Mouse (Mus musculus) kidney, adult 8-10 months (tissue): Measurements from ENCODE around the gene Gmppb.
"Not testable (repeated sequence)": the region's sequence is repeated elsewhere in the genome, so short reads cannot be mapped to it uniquely, and the experiment has no call there.

Experiments
- DNase-seq, 2 experiments: peaks; one replicate each; pipeline ENCODE4 v3.0.0; 2022

The Gmppb gene

GRCm38 (mm10) chr9:108049016-108049455 lies at the start of gene Gmppb:
Gene Gmppb, plus strand, starts transcription at chr9:108049242.
- peak; percentile 97 for DNase-seq

- peak; percentile 100 for DNase-seq
Measured at GRCm38 (mm10) chr9:108001922-108002770, 46.9 kb upstream of the Gmppb start, which contains the start of gene Ip6k1. Gene Ip6k1, plus strand, starts transcription at chr9:108002501.

DNA sequence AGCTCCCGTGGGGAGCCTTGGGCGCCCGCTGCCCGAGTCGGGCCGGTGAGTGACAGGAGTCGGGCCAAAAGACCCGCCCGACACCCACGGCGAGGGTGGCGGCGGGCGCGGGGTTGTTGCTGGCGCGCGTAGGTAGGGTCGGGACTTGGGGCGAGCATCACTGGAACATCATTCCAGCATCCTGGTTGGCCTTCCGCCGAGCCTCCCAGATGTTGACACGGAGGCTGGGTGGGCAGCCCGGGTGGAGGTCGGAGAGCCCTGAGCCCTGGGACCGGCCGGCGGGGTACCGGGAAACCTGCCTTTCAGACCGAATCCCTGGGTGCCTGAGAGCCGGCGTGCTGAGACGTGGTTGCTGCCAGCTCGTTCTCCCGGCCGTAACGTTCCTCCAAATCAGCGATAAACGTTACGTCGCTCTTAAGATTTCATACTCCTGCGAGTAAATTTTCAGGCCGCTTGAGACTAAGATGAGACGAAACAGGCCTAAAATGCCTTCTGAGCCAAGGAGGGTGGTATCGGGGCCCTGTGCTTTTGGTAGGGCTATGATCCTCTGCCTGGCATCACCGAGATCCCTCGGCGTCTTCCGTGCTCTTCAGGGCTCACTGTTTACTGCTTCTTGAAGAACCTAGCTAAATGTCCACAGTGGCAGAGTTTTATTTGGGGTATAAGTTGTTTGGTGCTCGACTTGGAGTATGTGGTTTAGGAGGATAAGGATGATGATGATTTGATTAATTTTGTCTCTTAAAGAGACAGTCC lies 46.1 kb upstream of the Gmppb start:
- no peak for DNase-seq

DNA sequence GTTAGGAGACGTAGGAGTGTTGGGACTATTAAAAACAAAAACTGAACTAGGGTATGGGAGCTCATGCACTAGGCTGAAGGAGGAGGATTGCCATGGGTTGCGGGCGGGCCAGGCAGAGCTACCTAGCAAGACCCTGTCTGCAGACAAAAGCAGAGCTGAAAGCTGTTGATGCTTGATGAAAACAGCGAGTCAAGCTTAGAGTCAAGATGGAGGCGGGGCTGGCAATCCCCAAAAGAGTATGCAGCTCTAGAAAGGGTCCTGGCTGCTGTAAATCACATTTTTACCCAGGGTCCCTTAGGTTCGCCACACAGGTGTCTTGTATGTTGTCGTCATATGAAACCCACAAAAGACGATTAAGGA lies 45.5 kb upstream of the Gmppb start:
- DNase-seq, result no peak

DNA sequence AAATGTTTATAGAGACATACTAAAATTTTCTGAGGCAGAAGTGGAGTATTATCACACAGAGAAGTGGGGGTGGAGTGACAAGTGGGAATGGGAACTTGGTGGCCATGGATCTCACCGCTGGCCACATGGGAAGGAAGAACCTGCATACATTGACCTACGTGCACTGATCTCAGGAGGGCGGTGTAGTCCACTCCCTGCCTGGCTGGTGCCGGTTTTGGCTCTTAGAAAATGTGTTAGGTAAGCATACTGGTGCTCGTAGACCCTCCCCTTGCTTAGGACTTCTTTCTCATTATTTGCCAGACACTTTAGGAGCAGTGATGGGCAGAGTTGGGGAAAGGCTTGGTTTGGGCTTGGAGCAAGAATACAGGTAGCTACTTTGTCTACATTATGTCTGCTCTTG lies 41.0 kb upstream of the Gmppb start:
- no peak for DNase-seq

DNA sequence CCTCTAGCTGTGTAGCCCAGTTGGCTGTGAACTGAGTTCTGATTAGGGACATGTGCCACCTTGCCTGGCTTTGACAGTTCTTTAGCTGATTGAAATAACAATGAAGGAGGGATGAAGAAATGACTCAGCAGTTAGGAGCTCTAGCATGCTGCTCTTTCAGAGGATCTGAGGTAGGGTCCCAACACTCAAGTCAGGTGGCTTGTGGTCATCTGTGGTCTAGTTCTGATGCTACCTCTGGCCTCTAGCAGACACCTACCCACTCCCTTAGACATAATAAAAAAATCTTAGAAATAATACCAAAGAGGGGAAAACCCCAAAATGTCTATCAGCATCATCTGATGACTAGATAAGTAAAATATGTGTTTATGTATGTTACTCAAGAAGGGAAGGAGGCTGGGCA lies 38.7 kb upstream of the Gmppb start:
- DNase-seq, result no peak

GRCm38 (mm10) chr9:108013577-108013976 lies 35.5 kb upstream of the Gmppb start:
- DNase-seq, result not testable (repeated sequence)

DNA sequence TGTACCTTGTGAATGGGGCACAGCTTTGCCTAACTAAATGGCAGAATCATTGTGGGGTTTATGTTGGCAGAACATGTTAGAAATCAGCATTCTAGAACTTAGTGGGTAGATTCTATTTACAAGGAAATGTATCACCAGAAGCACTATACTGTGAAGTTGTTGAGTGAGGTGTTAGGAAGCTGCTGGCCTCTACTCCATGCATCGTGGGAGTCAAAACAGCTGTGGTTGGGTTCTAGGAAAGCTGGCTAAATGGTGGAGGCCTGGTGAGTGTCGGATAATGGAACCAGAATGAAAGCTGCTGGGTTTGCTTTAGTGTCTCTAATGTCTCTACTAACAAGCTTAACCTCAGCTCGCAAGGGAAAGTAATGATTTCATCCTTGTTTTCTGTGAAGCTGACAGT lies 31.9 kb upstream of the Gmppb start:
- no peak for DNase-seq

DNA sequence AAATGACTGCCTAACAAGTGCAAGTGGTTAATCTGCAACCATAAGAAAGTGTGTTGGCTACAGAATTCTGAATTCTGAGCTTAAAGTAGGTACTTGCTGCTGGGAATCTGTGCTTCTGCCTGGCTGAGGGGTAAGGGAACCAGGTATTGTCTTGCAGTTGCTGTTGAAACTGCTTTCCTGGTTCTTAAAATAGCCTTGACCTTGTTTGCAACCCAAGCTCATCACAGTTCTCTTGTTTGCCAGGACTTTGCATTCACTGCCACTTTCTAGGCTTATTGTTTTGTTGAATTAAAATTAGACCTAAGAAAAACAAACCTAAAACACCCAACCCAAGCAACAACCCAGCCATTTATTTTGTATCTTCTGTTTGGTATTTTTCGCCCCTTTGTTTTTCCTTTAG lies 28.3 kb upstream of the Gmppb start:
- no peak for DNase-seq

DNA sequence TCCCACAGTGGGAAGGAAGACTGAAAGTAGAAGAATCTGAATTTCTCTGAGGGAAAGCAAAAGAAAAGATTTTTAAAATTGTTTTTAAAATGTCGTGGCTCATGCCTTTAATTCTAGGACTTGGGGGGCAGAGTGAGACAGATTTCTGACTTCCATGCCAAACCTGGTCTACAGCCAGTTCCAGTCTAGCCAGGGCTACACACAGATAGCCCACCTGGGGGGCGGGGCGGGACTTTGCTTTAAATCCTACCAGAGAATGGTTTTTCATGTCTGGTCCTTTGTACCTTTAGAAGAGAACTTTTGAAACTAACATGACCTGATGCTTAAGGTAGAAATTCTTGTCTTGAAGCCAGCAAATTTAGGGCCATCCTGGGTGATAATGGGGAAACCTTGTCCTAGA lies 25.8 kb upstream of the Gmppb start:
- DNase-seq, result no peak

DNA sequence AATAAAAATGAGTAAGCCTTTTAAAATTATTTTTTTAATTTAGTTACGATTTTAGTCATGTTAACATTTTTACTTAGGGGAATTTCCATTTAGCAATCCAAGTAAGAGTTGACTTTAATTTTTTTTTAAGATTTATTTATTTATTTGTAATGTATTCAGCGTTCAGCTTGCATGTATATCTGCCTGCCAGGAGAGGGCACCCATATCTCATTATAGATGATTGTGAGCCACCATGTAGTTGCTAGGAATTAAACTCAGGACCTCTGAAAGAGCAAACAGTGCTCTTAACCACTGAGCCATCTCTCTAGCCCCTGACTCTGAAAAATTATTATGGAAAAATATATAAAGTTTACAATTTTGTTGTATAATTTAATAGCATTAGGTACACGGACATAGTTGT lies 22.5 kb upstream of the Gmppb start:
- DNase-seq, result no peak

GRCm38 (mm10) chr9:108027867-108028266 lies 21.2 kb upstream of the Gmppb start:
- DNase-seq, result no peak

DNA sequence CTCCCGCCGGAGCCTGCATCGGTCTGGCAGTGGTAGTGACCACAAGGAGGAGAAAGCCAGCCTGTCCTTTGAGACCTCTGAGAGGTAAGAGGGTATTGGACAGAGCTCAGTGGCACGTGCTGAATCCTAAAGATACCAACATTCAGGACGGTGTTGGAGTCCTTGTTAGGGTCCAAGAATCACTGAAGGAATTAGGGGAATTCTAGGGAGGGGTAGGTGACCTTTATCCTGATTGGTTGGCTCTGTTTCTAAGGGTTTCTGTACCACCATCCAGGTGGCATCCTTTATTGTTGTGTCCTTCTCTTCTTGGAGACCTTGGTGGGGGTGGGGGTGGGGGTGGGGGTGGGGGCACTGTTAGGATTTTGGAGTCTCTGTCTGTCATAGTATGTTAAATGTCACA lies 16.9 kb upstream of the Gmppb start:
- no peak for DNase-seq

- no peak for DNase-seq
Measured at GRCm38 (mm10) chr9:108035331-108036156, 13.5 kb upstream of the Gmppb start.

- DNase-seq, result no peak
Measured at GRCm38 (mm10) chr9:108044751-108045492, 4.1 kb upstream of the Gmppb start.

DNA sequence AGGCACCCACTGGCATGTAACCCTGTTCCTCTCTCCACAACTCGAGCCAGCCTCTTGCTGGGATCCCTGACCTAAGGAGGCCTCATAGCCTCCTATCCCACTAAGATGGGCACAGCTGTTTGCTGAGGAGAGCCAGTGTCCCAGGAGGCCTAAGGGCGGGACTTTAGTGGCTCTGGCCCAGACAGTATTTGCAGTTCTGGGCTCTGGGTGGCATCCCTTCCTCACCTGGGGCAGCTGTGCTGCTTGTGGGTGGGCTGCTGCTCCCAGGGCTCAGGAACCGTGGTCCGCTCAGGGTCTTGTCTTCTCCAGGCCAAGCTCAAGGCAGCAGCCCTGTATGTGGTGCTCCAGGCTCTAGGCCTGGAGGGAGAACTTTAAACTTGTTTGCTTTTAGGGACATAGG lies 2.5 kb upstream of the Gmppb start:
- DNase-seq, result no peak

DNA sequence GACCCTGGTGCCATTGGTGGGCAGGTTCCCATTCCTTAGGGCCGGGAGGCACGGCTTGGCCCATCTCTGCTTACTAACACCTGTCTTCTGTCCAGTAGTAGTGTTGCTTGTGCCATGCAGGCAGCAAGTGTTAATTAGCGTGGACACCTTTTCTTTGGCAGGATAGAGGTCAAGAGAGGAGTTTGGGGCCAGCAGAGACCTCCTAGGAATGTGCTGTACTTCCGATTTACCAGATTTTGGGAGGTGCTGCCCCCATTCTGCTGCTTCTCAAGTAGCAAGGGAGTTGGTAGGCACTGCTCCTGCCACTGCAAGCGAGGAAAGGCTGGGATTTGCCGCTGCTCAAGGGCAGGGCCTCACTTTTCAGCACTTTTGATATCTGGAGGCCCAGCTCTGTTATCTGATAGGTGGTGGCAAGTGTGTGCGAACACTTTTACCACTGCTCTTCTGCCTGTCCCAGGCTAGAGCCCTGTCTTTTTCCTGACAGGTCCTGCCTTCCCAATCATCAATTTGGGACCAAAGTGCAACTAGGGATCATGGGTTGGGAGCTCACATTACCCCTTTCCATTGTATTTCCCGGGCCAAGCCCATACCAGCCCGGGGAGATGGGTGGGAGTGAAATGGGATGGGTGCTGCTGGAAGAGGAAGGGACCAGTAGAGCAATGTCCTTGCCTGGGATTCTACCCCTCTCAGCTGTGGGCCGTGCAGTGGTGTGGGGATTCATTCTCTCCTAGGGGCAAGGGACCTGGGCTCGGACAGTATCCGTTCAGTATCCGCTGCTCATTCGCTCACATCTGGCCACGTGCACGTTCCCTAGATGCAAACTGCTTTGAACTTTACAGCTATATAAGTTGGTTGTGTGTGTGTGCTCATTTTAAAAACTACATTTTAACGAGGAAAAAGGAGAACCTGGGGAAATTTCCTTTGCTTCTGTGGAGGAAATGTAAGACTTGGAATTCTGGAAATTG lies 1.2 kb upstream of the Gmppb start:
- DNase-seq, result no peak

- DNase-seq, result no peak
Measured at GRCm38 (mm10) chr9:108048566-108048955, 481 bp upstream of the Gmppb start.

GRCm38 (mm10) chr9:108049561-108050251 lies 664 bp downstream of the Gmppb start:
- DNase-seq, result no peak

GRCm38 (mm10) chr9:108051184-108051930 lies 2.3 kb downstream of the Gmppb start:
- DNase-seq, result no peak
